Mouse (Mus musculus): ENCODE results near the gene Pcdh7. TPM values are rescaled to one million over a fixed set of nuclear protein-coding genes. Genes with fewer than 3 reads are reported as not detected.
A peak's percentile ranks its signal among the peaks of the same experiment; 100 is the strongest.

Pcdh7 gene
- polyA plus RNA-seq, 1 experiment from 2014 or later: 3.8 TPM

- H3K9me3 ChIP-seq (ENCODE audit: control insufficient read depth, low read length): no peaks in the 10 kb centered on the region
- H3K4me1 ChIP-seq (ENCODE audit: control insufficient read depth, insufficient read depth, low read length): no peaks in the 10 kb centered on the region
- H3K4me3 ChIP-seq (ENCODE audit: low read length): no peak overlapping the region
- H3K27ac ChIP-seq (ENCODE audit: low read length): no peak overlapping the region
- no peaks in the 10 kb centered on the region for H3K36me3 ChIP-seq (ENCODE audit: control insufficient read depth, insufficient read depth, low read length)
- no peak overlapping the region for H3K4me2 ChIP-seq (ENCODE audit: low read depth, low read length)
- WGBS: 91% methylated on average over 4 of the region's 4 CpGs
- no peak for ATAC-seq
- no peaks in the 10 kb centered on the region for H3K27me3 ChIP-seq (replicated peaks; ENCODE audit: control insufficient read depth, insufficient read depth, low read length)
- H3K9ac ChIP-seq (ENCODE audit: low read depth, low read length): no peak overlapping the region
These were observed 62.8 kb downstream of the Pcdh7 start for GRCm38 (mm10) chr5:57780574-57780973.

GRCm38 (mm10) chr5:57781950-57782349, 64.2 kb downstream of the Pcdh7 start:
- Histone ChIP-seq H3K27me3 (replicated peaks; ENCODE audit: control insufficient read depth, insufficient read depth, low read length) (no peaks in the 10 kb centered on the region), H3K9me3 (ENCODE audit: control insufficient read depth, low read length) (no peaks in the 10 kb centered on the region), H3K36me3 (ENCODE audit: control insufficient read depth, insufficient read depth, low read length) (no peaks in the 10 kb centered on the region), H3K4me3 (ENCODE audit: low read length) (no peak overlapping the region), H3K4me2 (ENCODE audit: low read depth, low read length) (no peak overlapping the region), H3K27ac (ENCODE audit: low read length) (no peak overlapping the region), H3K9ac (ENCODE audit: low read depth, low read length) (no peak overlapping the region), H3K4me1 (ENCODE audit: control insufficient read depth, insufficient read depth, low read length) (no peaks in the 10 kb centered on the region)
- peak; percentile 79 for ATAC-seq
- 64% methylated on average over 5 of the region's 5 CpGs for WGBS

GRCm38 (mm10) chr5:57782546-57782945, 64.8 kb downstream of the Pcdh7 start:
- Histone ChIP-seq H3K27ac (ENCODE audit: low read length) (no peak overlapping the region), H3K9me3 (ENCODE audit: control insufficient read depth, low read length) (no peaks in the 10 kb centered on the region), H3K27me3 (replicated peaks; ENCODE audit: control insufficient read depth, insufficient read depth, low read length) (no peaks in the 10 kb centered on the region), H3K4me3 (ENCODE audit: low read length) (no peak overlapping the region), H3K9ac (ENCODE audit: low read depth, low read length) (no peak overlapping the region), H3K4me1 (ENCODE audit: control insufficient read depth, insufficient read depth, low read length) (no peaks in the 10 kb centered on the region), H3K36me3 (ENCODE audit: control insufficient read depth, insufficient read depth, low read length) (no peaks in the 10 kb centered on the region), H3K4me2 (ENCODE audit: low read depth, low read length) (no peak overlapping the region)
- 73% methylated on average over 3 of the region's 3 CpGs for WGBS
- ATAC-seq: no peak

GRCm38 (mm10) chr5:57788775-57789509, 71.2 kb downstream of the Pcdh7 start:
- Histone ChIP-seq H3K4me2 (ENCODE audit: low read depth, low read length) (no peak overlapping the region), H3K27me3 (replicated peaks; ENCODE audit: control insufficient read depth, insufficient read depth, low read length) (no peaks in the 10 kb centered on the region), H3K9ac (ENCODE audit: low read depth, low read length) (no peak overlapping the region), H3K4me1 (ENCODE audit: control insufficient read depth, insufficient read depth, low read length) (no peaks in the 10 kb centered on the region), H3K27ac (ENCODE audit: low read length) (no peak overlapping the region), H3K9me3 (ENCODE audit: control insufficient read depth, low read length) (no peaks in the 10 kb centered on the region), H3K4me3 (ENCODE audit: low read length) (no peak overlapping the region), H3K36me3 (ENCODE audit: control insufficient read depth, insufficient read depth, low read length) (no peaks in the 10 kb centered on the region)
- 49% methylated on average over 4 of the region's 4 CpGs for WGBS
- ATAC-seq: peak; percentile 92

GRCm38 (mm10) chr5:57796337-57796736, 78.6 kb downstream of the Pcdh7 start:
- H3K4me3 ChIP-seq (ENCODE audit: low read length): no peak overlapping the region
- no peaks in the 10 kb centered on the region for H3K36me3 ChIP-seq (ENCODE audit: control insufficient read depth, insufficient read depth, low read length)
- no peak overlapping the region for H3K4me2 ChIP-seq (ENCODE audit: low read depth, low read length)
- no peak overlapping the region for H3K27ac ChIP-seq (ENCODE audit: low read length)
- H3K9ac ChIP-seq (ENCODE audit: low read depth, low read length): no peak overlapping the region
- no peak for ATAC-seq
- no peaks in the 10 kb centered on the region for H3K4me1 ChIP-seq (ENCODE audit: control insufficient read depth, insufficient read depth, low read length)
- H3K9me3 ChIP-seq (ENCODE audit: control insufficient read depth, low read length): no peaks in the 10 kb centered on the region
- H3K27me3 ChIP-seq (replicated peaks; ENCODE audit: control insufficient read depth, insufficient read depth, low read length): no peaks in the 10 kb centered on the region

- Histone ChIP-seq H3K4me3 (ENCODE audit: low read length) (no peak overlapping the region), H3K27ac (ENCODE audit: low read length) (no peak overlapping the region), H3K27me3 (replicated peaks; ENCODE audit: control insufficient read depth, insufficient read depth, low read length) (no peaks in the 10 kb centered on the region), H3K9me3 (ENCODE audit: control insufficient read depth, low read length) (no peaks in the 10 kb centered on the region), H3K4me2 (ENCODE audit: low read depth, low read length) (no peak overlapping the region), H3K4me1 (ENCODE audit: control insufficient read depth, insufficient read depth, low read length) (no peaks in the 10 kb centered on the region), H3K36me3 (ENCODE audit: control insufficient read depth, insufficient read depth, low read length) (no peaks in the 10 kb centered on the region), H3K9ac (ENCODE audit: low read depth, low read length) (no peak overlapping the region)
- 78% methylated on average over 7 of the region's 7 CpGs for WGBS
- no peak for ATAC-seq
These were observed 80.3 kb downstream of the Pcdh7 start for GRCm38 (mm10) chr5:57797951-57798670.

GRCm38 (mm10) chr5:57803108-57803507, 85.3 kb downstream of the Pcdh7 start:
- H3K27ac ChIP-seq (ENCODE audit: low read length): no peak overlapping the region
- H3K4me3 ChIP-seq (ENCODE audit: low read length): no peak overlapping the region
- no peaks in the 10 kb centered on the region for H3K27me3 ChIP-seq (replicated peaks; ENCODE audit: control insufficient read depth, insufficient read depth, low read length)
- WGBS: 77% methylated on average over 3 of the region's 3 CpGs
- H3K4me1 ChIP-seq (ENCODE audit: control insufficient read depth, insufficient read depth, low read length): no peaks in the 10 kb centered on the region
- no peak for ATAC-seq
- H3K4me2 ChIP-seq (ENCODE audit: low read depth, low read length): no peak overlapping the region
- no peak overlapping the region for H3K9ac ChIP-seq (ENCODE audit: low read depth, low read length)
- no peaks in the 10 kb centered on the region for H3K9me3 ChIP-seq (ENCODE audit: control insufficient read depth, low read length)
- H3K36me3 ChIP-seq (ENCODE audit: control insufficient read depth, insufficient read depth, low read length): no peaks in the 10 kb centered on the region

GRCm38 (mm10) chr5:57803890-57804289, 86.1 kb downstream of the Pcdh7 start:
- H3K9me3 ChIP-seq (ENCODE audit: control insufficient read depth, low read length): no peaks in the 10 kb centered on the region
- no peak overlapping the region for H3K4me3 ChIP-seq (ENCODE audit: low read length)
- H3K4me1 ChIP-seq (ENCODE audit: control insufficient read depth, insufficient read depth, low read length): no peaks in the 10 kb centered on the region
- H3K27me3 ChIP-seq (replicated peaks; ENCODE audit: control insufficient read depth, insufficient read depth, low read length): no peaks in the 10 kb centered on the region
- no peak for ATAC-seq
- WGBS: 73% methylated on average over 5 of the region's 5 CpGs
- H3K27ac ChIP-seq (ENCODE audit: low read length): no peak overlapping the region
- H3K9ac ChIP-seq (ENCODE audit: low read depth, low read length): no peak overlapping the region
- no peaks in the 10 kb centered on the region for H3K36me3 ChIP-seq (ENCODE audit: control insufficient read depth, insufficient read depth, low read length)
- H3K4me2 ChIP-seq (ENCODE audit: low read depth, low read length): no peak overlapping the region

GRCm38 (mm10) chr5:57807350-57807749, 89.6 kb downstream of the Pcdh7 start:
- no peak for ATAC-seq
- H3K27me3 ChIP-seq (replicated peaks; ENCODE audit: control insufficient read depth, insufficient read depth, low read length): no peaks in the 10 kb centered on the region
- 65% methylated on average over 2 of the region's 2 CpGs for WGBS

More at GRCm38 (mm10) chr5:57807350-57807749, 89.6 kb downstream of the Pcdh7 start:
- Histone ChIP-seq H3K9me3 (ENCODE audit: control insufficient read depth, low read length) (no peaks in the 10 kb centered on the region), H3K4me2 (ENCODE audit: low read depth, low read length) (no peak overlapping the region), H3K4me3 (ENCODE audit: low read length) (no peak overlapping the region), H3K4me1 (ENCODE audit: control insufficient read depth, insufficient read depth, low read length) (no peaks in the 10 kb centered on the region), H3K36me3 (ENCODE audit: control insufficient read depth, insufficient read depth, low read length) (no peaks in the 10 kb centered on the region), H3K27ac (ENCODE audit: low read length) (no peak overlapping the region), H3K9ac (ENCODE audit: low read depth, low read length) (no peak overlapping the region)
